ENCODE assay signal across 28 mouse cellular contexts in genomic region chr6:135162311-135162710, GRCm38 (mm10). TPM values are rescaled to one million over a fixed set of nuclear protein-coding genes. Genes with fewer than 3 reads are reported as not detected.
"Had no signal": no experiment of that assay in that cellular context is flagged by ENCODE, and none has a peak within 500 bp of the region (broad histone marks: within the 10 kb centered on the region; RNA-seq: fewer than 3 reads in every experiment).

No protein-coding gene starts in this region.

- H3K4me3 ChIP-seq: layer of hippocampus, adult 2 months; limb, embryonic 10.5 days; limb, embryonic 13.5 days; lung, embryonic 15.5 days; midbrain, embryonic 12.5 days; myocyte; neural tube, embryonic 13.5 days; stomach, embryonic 15.5 days had no signal

- H3K36me3 ChIP-seq: limb, embryonic 10.5 days; limb, embryonic 13.5 days; lung, embryonic 15.5 days; midbrain, embryonic 12.5 days; neural tube, embryonic 13.5 days; stomach, embryonic 15.5 days had no signal

- H3K4me2 ChIP-seq: limb, embryonic 13.5 days; lung, embryonic 15.5 days; midbrain, embryonic 12.5 days; neural tube, embryonic 13.5 days; stomach, embryonic 15.5 days had no signal

- ATAC-seq: intestine, embryonic 16.5 days; midbrain, embryonic 16.5 days had no signal

- DNase-seq: kidney, adult 18-20 months; kidney, adult 9 months; kidney, postnatal 25 days; layer of hippocampus, adult 9-11 months; lung, adult 18-20 months; lung, postnatal 14 days; lung, postnatal 4 days; retina, postnatal 1 day; right cerebral cortex, postnatal 25 days; spleen, adult 18-20 months; thymus, postnatal 25 days had no signal

- H3K27me3 ChIP-seq: limb, embryonic 13.5 days; lung, embryonic 15.5 days; stomach, embryonic 15.5 days had no signal

- H3K9ac ChIP-seq: limb, embryonic 13.5 days; lung, embryonic 15.5 days; midbrain, embryonic 12.5 days; neural tube, embryonic 13.5 days; stomach, embryonic 15.5 days had no signal

- H3K27ac ChIP-seq: kidney, postnatal 0 days; layer of hippocampus, adult 2 months; limb, embryonic 10.5 days; limb, embryonic 13.5 days; lung, embryonic 15.5 days; midbrain, embryonic 12.5 days; neural tube, embryonic 13.5 days; stomach, embryonic 15.5 days had no signal

- H3K9me3 ChIP-seq: limb, embryonic 10.5 days; limb, embryonic 13.5 days; lung, embryonic 15.5 days; midbrain, embryonic 12.5 days; neural tube, embryonic 13.5 days; stomach, embryonic 15.5 days had no signal

RNA-seq across cellular contexts. Expression of gene Gprc5d, which starts 44.2 kb away (rescaled TPM):
- total RNA-seq: layer of hippocampus, adult 2 months; layer of hippocampus, postnatal 25 days; left cerebral cortex, adult 18-20 months; left cerebral cortex, postnatal 25 days; megakaryocyte progenitor cell, adult 5-6 weeks; monocyte, adult 5-6 weeks; neutrophil, adult 5-6 weeks had no signal
- polyA plus RNA-seq: limb, embryonic 10.5 days; limb, embryonic 13.5 days; lung, embryonic 15.5 days; midbrain, embryonic 16.5 days; neural tube, embryonic 13.5 days; stomach, embryonic 15.5 days had no signal
